In genomic region chr8:13519503-13519902, GRCm38 (mm10) we compare ENCODE assay signal across 24 mouse cellular contexts. TPM values are rescaled to one million over a fixed set of nuclear protein-coding genes. Genes with fewer than 3 reads are reported as not detected.
DNase-seq lines count a peak whose midpoint lies in the region.
"Had no signal": no experiment of that assay in that cellular context is flagged by ENCODE, and none has a peak within 500 bp of the region (broad histone marks: within the 10 kb centered on the region; RNA-seq: fewer than 3 reads in every experiment).

No protein-coding gene starts in this region.

- intact Hi-C loops in left cerebral cortex, postnatal 14 days (cut with DNase I): no loop called here

- DNase-seq in layer of hippocampus, adult 11-12 months (ENCODE audit: low spot score): peak; percentile 39
- no peak for DNase-seq in layer of hippocampus, postnatal 10 days (ENCODE audit: low spot score in 2 of 2)
- DNase-seq in right cerebral cortex, adult 18-20 months: peak; percentile 63
- no peak for DNase-seq in right cerebral cortex, postnatal 4 days
- peak; percentile 42 to 74 for DNase-seq in left cerebral cortex, postnatal 14 days (ENCODE audit: low spot score in 2 of 2)
- peak; percentile 56 to 67 for DNase-seq in right cerebral cortex, postnatal 36 days (ENCODE audit: low spot score in 2 of 2)
- DNase-seq in T-cell, adult 2 months (ENCODE audit: low spot score): no peak
- no peak for DNase-seq in spleen, postnatal 10 days (ENCODE audit: low spot score in 2 of 2)
- DNase-seq: adrenal gland, adult 2 months; cerebellum, adult 8-10 months; cerebellum, postnatal 36 days; embryo, embryonic 11 days; gastrocnemius, postnatal 14 days; heart, postnatal 14 days; kidney, adult 18-20 months; kidney, postnatal 36 days; lung, embryonic 14.5 days; lung, postnatal 14 days; midbrain, embryonic 14.5 days; thymus, adult 2 months; thymus, postnatal 36 days had no signal

RNA-seq across cellular contexts. Expression of gene Gas6, which starts 25.2 kb away (rescaled TPM):
- 100 to 1,000 TPM; 105 to 116 TPM for total RNA-seq in layer of hippocampus, postnatal 10 days (2021)
- 100 to 1,000 TPM; 115 to 126 TPM for total RNA-seq in left cerebral cortex, postnatal 14 days (2021)
- total RNA-seq: monocyte, adult 5-6 weeks had no signal

RNA-seq across cellular contexts. Expression of gene 1700029H14Rik, which starts 42.8 kb away (rescaled TPM):
- total RNA-seq in layer of hippocampus, postnatal 10 days (2021): not detected
- not detected for total RNA-seq in left cerebral cortex, postnatal 14 days (2021)
- total RNA-seq: adrenal gland, adult 2 months; gastrocnemius, postnatal 14 days; granulocyte monocyte progenitor cell, adult 5-6 weeks; heart, postnatal 14 days; liver, adult 2 months had no signal

Comparison
In these comparisons a context has a peak if more than half of its experiments do, and no peak if none do; other contexts are left out.
1. DNase-seq: peak in layer of hippocampus, adult 11-12 months (single experiment), right cerebral cortex, adult 18-20 months (single experiment), left cerebral cortex, postnatal 14 days (2 of 2) and right cerebral cortex, postnatal 36 days (2 of 2); none in layer of hippocampus, postnatal 10 days (0 of 2), right cerebral cortex, postnatal 4 days (single experiment), T-cell, adult 2 months (single experiment) and spleen, postnatal 10 days (0 of 2).